Mouse (Mus musculus): ENCODE results near the gene Camta1. TPM values are rescaled to one million over a fixed set of nuclear protein-coding genes. Genes with fewer than 3 reads are reported as not detected.

Gene Camta1
- polyA plus RNA-seq, 1 experiment from 2014 or later, result 115 TPM

- no peak overlapping the region for H3K4me2 ChIP-seq (ENCODE audit: low read length)
- no peaks in the 10 kb centered on the region for H3K27me3 ChIP-seq (ENCODE audit: insufficient read depth, low read length)
- TF ChIP-seq CTCF (IDR thresholded peaks at IDR 0.05; ENCODE audit: low read depth), result no peak
- no peak overlapping the region for H3K27ac ChIP-seq
- no peak for DNase-seq (ENCODE audit: low spot score)
- H3K4me3 ChIP-seq (replicated peaks; ENCODE audit: low read depth, low read length), result no peak overlapping the region
- no peaks in the 10 kb centered on the region; the same call in 1 of the 2 replicates for H3K4me1 ChIP-seq (replicated peaks; ENCODE audit: insufficient read depth, low read length)
- H3K9ac ChIP-seq (ENCODE audit: low read depth, low read length), result no peak overlapping the region
- H3K9me3 ChIP-seq (replicated peaks; ENCODE audit: low read length), result no peaks in the 10 kb centered on the region
- 52% methylated on average over 8 of the region's 8 CpGs for WGBS
- 0 out of 2 replicates have a peak, but pooled peaks have one; percentile 9 for ATAC-seq (replicated peaks; ENCODE audit: low FRiP score, low read depth)
- peaks cover 23% of the 10 kb centered on the region for H3K36me3 ChIP-seq (ENCODE audit: insufficient read depth, low read length)
These were observed 966.8 kb downstream of the Camta1 start for GRCm38 (mm10) chr4:150894718-150895501.

- ATAC-seq (replicated peaks; ENCODE audit: low FRiP score, low read depth), result no peak
- TF ChIP-seq CTCF (IDR thresholded peaks at IDR 0.05; ENCODE audit: low read depth), result no peak
- no peak for DNase-seq (ENCODE audit: low spot score)
- Histone ChIP-seq H3K36me3 (ENCODE audit: insufficient read depth, low read length) (peaks cover under 1% of the 10 kb centered on the region; the same call in 1 of the 2 replicates), H3K27ac (no peak overlapping the region), H3K4me1 (replicated peaks; ENCODE audit: insufficient read depth, low read length) (peaks cover 8% of the 10 kb centered on the region; the same call in 1 of the 2 replicates), H3K9ac (ENCODE audit: low read depth, low read length) (no peak overlapping the region), H3K9me3 (replicated peaks; ENCODE audit: low read length) (no peaks in the 10 kb centered on the region), H3K27me3 (ENCODE audit: insufficient read depth, low read length) (no peaks in the 10 kb centered on the region), H3K4me2 (ENCODE audit: low read length) (no peak overlapping the region), H3K4me3 (replicated peaks; ENCODE audit: low read depth, low read length) (no peak overlapping the region)
- 61% methylated on average over 5 of the region's 5 CpGs for WGBS
These were observed 970.4 kb downstream of the Camta1 start for GRCm38 (mm10) chr4:150891308-150891707.

- 23% methylated on average over 13 of the region's 13 CpGs for WGBS
- H3K9me3 ChIP-seq (replicated peaks; ENCODE audit: low read length), result no peaks in the 10 kb centered on the region
- peaks cover 8% of the 10 kb centered on the region; the same call in 1 of the 2 replicates for H3K4me1 ChIP-seq (replicated peaks; ENCODE audit: insufficient read depth, low read length)
- H3K27ac ChIP-seq, result 0 out of 2 replicates have a peak overlapping the region, but pooled peaks have one; percentile 27
- H3K27me3 ChIP-seq (ENCODE audit: insufficient read depth, low read length), result no peaks in the 10 kb centered on the region
- ATAC-seq (replicated peaks; ENCODE audit: low FRiP score, low read depth) (no peak), DNase-seq (ENCODE audit: low spot score) (peak; percentile 45)
- peak overlapping the region; percentile 31 for H3K4me2 ChIP-seq (ENCODE audit: low read length)
- H3K36me3 ChIP-seq (ENCODE audit: insufficient read depth, low read length), result no peaks in the 10 kb centered on the region
- no peak for TF ChIP-seq CTCF (IDR thresholded peaks at IDR 0.05; ENCODE audit: low read depth)
- H3K4me3 ChIP-seq (replicated peaks; ENCODE audit: low read depth, low read length), result no peak overlapping the region
- H3K9ac ChIP-seq (ENCODE audit: low read depth, low read length), result no peak overlapping the region
These were observed 971.7 kb downstream of the Camta1 start for GRCm38 (mm10) chr4:150889955-150890315.

GRCm38 (mm10) chr4:150889273-150889954 is 972.3 kb downstream of the Camta1 start:
- Histone ChIP-seq H3K27ac (0 out of 2 replicates have a peak overlapping the region, but pooled peaks have one; percentile 27), H3K27me3 (ENCODE audit: insufficient read depth, low read length) (no peaks in the 10 kb centered on the region), H3K36me3 (ENCODE audit: insufficient read depth, low read length) (no peaks in the 10 kb centered on the region), H3K4me1 (replicated peaks; ENCODE audit: insufficient read depth, low read length) (peaks cover 8% of the 10 kb centered on the region; the same call in 1 of the 2 replicates), H3K9me3 (replicated peaks; ENCODE audit: low read length) (no peaks in the 10 kb centered on the region), H3K4me3 (replicated peaks; ENCODE audit: low read depth, low read length) (no peak overlapping the region), H3K9ac (ENCODE audit: low read depth, low read length) (no peak overlapping the region), H3K4me2 (ENCODE audit: low read length) (peak overlapping the region; percentile 31)
- 0 out of 2 replicates have a peak, but pooled peaks have one; percentile 5 for TF ChIP-seq CTCF (IDR thresholded peaks at IDR 0.05; ENCODE audit: low read depth)
- 31% methylated on average over 20 of the region's 20 CpGs for WGBS
- ATAC-seq (replicated peaks; ENCODE audit: low FRiP score, low read depth) (peak; percentile 44; the same call in 1 of the 2 replicates), DNase-seq (ENCODE audit: low spot score) (peak; percentile 24)

- no peaks in the 10 kb centered on the region for H3K27me3 ChIP-seq (ENCODE audit: insufficient read depth, low read length)
- ATAC-seq (replicated peaks; ENCODE audit: low FRiP score, low read depth) (no peak), DNase-seq (ENCODE audit: low spot score) (no peak)
- no peak overlapping the region for H3K4me3 ChIP-seq (replicated peaks; ENCODE audit: low read depth, low read length)
- no peak overlapping the region for H3K4me2 ChIP-seq (ENCODE audit: low read length)
- no peak for TF ChIP-seq CTCF (IDR thresholded peaks at IDR 0.05; ENCODE audit: low read depth)
- 67% methylated on average over 4 of the region's 4 CpGs for WGBS
- H3K36me3 ChIP-seq (ENCODE audit: insufficient read depth, low read length), result no peaks in the 10 kb centered on the region
- no peak overlapping the region for H3K9ac ChIP-seq (ENCODE audit: low read depth, low read length)
- H3K9me3 ChIP-seq (replicated peaks; ENCODE audit: low read length), result no peaks in the 10 kb centered on the region
- no peak overlapping the region for H3K27ac ChIP-seq
- peaks cover 8% of the 10 kb centered on the region; the same call in 1 of the 2 replicates for H3K4me1 ChIP-seq (replicated peaks; ENCODE audit: insufficient read depth, low read length)
These were observed 973.2 kb downstream of the Camta1 start for GRCm38 (mm10) chr4:150888492-150888891.

- H3K9ac ChIP-seq (ENCODE audit: low read depth, low read length), result no peak overlapping the region
- no peak overlapping the region for H3K4me3 ChIP-seq (replicated peaks; ENCODE audit: low read depth, low read length)
- no peaks in the 10 kb centered on the region for H3K36me3 ChIP-seq (ENCODE audit: insufficient read depth, low read length)
- 0 out of 2 replicates have a peak, but pooled peaks have one; percentile 26 for ATAC-seq (replicated peaks; ENCODE audit: low FRiP score, low read depth)
- no peak for TF ChIP-seq CTCF (IDR thresholded peaks at IDR 0.05; ENCODE audit: low read depth)
- peaks cover 8% of the 10 kb centered on the region; the same call in 1 of the 2 replicates for H3K4me1 ChIP-seq (replicated peaks; ENCODE audit: insufficient read depth, low read length)
- DNase-seq (ENCODE audit: low spot score), result no peak
- 75% methylated on average over 5 of the region's 5 CpGs for WGBS
- no peak overlapping the region for H3K27ac ChIP-seq
- H3K27me3 ChIP-seq (ENCODE audit: insufficient read depth, low read length), result no peaks in the 10 kb centered on the region
- H3K4me2 ChIP-seq (ENCODE audit: low read length), result no peak overlapping the region
- H3K9me3 ChIP-seq (replicated peaks; ENCODE audit: low read length), result no peaks in the 10 kb centered on the region
These were observed 973.8 kb downstream of the Camta1 start for GRCm38 (mm10) chr4:150887903-150888302.
